Comparison of ENCODE assay signal across 25 mouse cellular contexts in the genomic region with DNA sequence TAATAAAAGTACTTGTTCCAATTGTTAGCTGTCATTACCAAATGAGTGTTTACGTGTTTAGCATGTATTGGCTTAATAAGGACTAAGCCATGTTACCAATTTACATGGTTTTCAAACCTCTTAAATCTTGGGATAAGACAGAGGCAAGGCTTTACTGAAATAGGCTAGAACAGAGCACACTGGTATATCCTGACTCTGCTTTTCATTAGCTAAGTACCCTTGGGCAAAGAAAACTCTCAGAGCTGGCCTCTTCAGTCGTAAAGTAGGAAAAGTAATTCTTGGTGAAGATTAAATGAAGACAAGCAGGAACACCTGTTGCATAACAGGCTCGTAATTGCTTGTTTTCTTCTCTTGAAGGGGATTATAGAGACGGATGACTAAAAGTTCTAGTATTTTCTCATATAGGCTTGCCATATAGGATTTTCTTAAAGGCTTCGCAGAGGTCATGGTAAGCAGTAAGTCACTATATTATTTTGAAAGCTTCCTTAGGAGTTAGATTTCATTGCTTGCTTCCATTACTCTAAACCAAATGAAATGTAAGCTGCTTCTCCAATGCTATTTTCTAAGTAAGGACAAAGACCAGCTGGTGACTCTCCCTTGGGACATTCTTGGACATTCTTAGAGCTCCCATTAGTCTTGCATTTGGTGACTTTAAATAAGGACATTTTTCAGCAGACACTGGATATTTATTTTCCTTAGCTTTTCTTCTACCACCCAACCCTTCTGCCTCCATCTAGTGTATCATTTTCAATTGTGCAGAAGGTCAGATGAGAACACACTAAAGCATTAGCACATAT. TPM values are rescaled to one million over a fixed set of nuclear protein-coding genes. Genes with fewer than 3 reads are reported as not detected.
DNase-seq lines count a peak whose midpoint lies in the region; ATAC-seq and TF ChIP-seq lines count a peak whose summit lies in the region.
"Had no signal": no experiment of that assay in that cellular context is flagged by ENCODE, and none has a peak within 500 bp of the region (broad histone marks: within the 10 kb centered on the region; RNA-seq: fewer than 3 reads in every experiment).

No protein-coding gene starts in this region.

- H3K36me3 ChIP-seq in lung, embryonic 14.5 days (ENCODE audit: insufficient read depth), result no peaks in the 10 kb centered on the region
- no peaks in the 10 kb centered on the region for H3K36me3 ChIP-seq in heart, embryonic 10.5 days
- H3K36me3 ChIP-seq: embryonic facial prominence, embryonic 15.5 days; forebrain, embryonic 10.5 days; hindbrain, embryonic 12.5 days; liver, embryonic 15.5 days; stomach, embryonic 15.5 days had no signal

- H3K27ac ChIP-seq in lung, embryonic 14.5 days (ENCODE audit: low read depth), result no peak overlapping the region
- H3K27ac ChIP-seq in heart, embryonic 10.5 days, result no peak overlapping the region
- H3K27ac ChIP-seq: embryonic facial prominence, embryonic 15.5 days; forebrain, embryonic 10.5 days; hindbrain, embryonic 12.5 days; liver, embryonic 15.5 days; stomach, embryonic 15.5 days had no signal

- no peak for TF ChIP-seq CTCF in lung, embryonic 14.5 days (IDR thresholded peaks at IDR 0.05; ENCODE audit: low read depth)

- no peak overlapping the region for H3K9ac ChIP-seq in lung, embryonic 14.5 days
- H3K9ac ChIP-seq: embryonic facial prominence, embryonic 15.5 days; hindbrain, embryonic 12.5 days; liver, embryonic 15.5 days; stomach, embryonic 15.5 days had no signal

- H3K9me3 ChIP-seq in lung, embryonic 14.5 days (ENCODE audit: low read depth, low read length), result no peaks in the 10 kb centered on the region
- H3K9me3 ChIP-seq in heart, embryonic 10.5 days, result no peaks in the 10 kb centered on the region
- H3K9me3 ChIP-seq: embryonic facial prominence, embryonic 15.5 days; forebrain, embryonic 10.5 days; hindbrain, embryonic 12.5 days; liver, embryonic 15.5 days; stomach, embryonic 15.5 days had no signal

- no peak overlapping the region for H3K4me3 ChIP-seq in lung, embryonic 14.5 days (ENCODE audit: low read depth, low read length)
- no peak overlapping the region for H3K4me3 ChIP-seq in heart, embryonic 10.5 days
- H3K4me3 ChIP-seq: embryonic facial prominence, embryonic 15.5 days; forebrain, embryonic 10.5 days; hindbrain, embryonic 12.5 days; liver, embryonic 15.5 days; stomach, embryonic 15.5 days had no signal

- no peak for ATAC-seq in lung, embryonic 14.5 days (ENCODE audit: insufficient read depth)
- ATAC-seq: forebrain, embryonic 16.5 days; lung, postnatal 0 days had no signal

- intact Hi-C loops in left cerebral cortex, postnatal 25 days (cut with DNase I), result no loop called here
- intact Hi-C loops in gastrocnemius, postnatal 14 days (cut with DNase I; ENCODE audit: low total_unique reads), result no loop called here

- H3K4me1 ChIP-seq in lung, embryonic 14.5 days (ENCODE audit: insufficient read depth), result no peaks in the 10 kb centered on the region
- H3K4me1 ChIP-seq in heart, embryonic 10.5 days, result no peaks in the 10 kb centered on the region
- H3K4me1 ChIP-seq: embryonic facial prominence, embryonic 15.5 days; hindbrain, embryonic 12.5 days; liver, embryonic 15.5 days; stomach, embryonic 15.5 days had no signal

- peak; percentile 61 for DNase-seq in heart, adult 11 months
- DNase-seq in heart, adult 9 months (ENCODE audit: low spot score in 2 of 2), result no peak
- DNase-seq in lung, embryonic 14.5 days, result peak; percentile 34
- no peak for DNase-seq in lung, postnatal 25 days (ENCODE audit: low spot score)
- DNase-seq in kidney, postnatal 10 days, result peak; percentile 55
- no peak for DNase-seq in left cerebral cortex, postnatal 25 days (ENCODE audit: low spot score in 2 of 2)
- DNase-seq in heart, embryonic 10.5 days (ENCODE audit: low spot score), result no peak
- DNase-seq in gastrocnemius, postnatal 14 days, result no peak
- DNase-seq: adrenal gland, postnatal 14 days; cerebellum, adult 2 months; cerebellum, postnatal 25 days; gastrocnemius, postnatal 25 days; liver; right cerebral cortex, adult 18-20 months; right cerebral cortex, postnatal 4 days; thymus, postnatal 4 days had no signal

- no peaks in the 10 kb centered on the region for H3K27me3 ChIP-seq in lung, embryonic 14.5 days (ENCODE audit: insufficient read depth, low read length)
- no peaks in the 10 kb centered on the region for H3K27me3 ChIP-seq in heart, embryonic 10.5 days (ENCODE audit: insufficient read depth, poor library complexity, severe bottlenecking)
- H3K27me3 ChIP-seq: embryonic facial prominence, embryonic 15.5 days; hindbrain, embryonic 12.5 days; liver, embryonic 15.5 days; stomach, embryonic 15.5 days had no signal

- H3K4me2 ChIP-seq in lung, embryonic 14.5 days, result no peak overlapping the region
- H3K4me2 ChIP-seq: embryonic facial prominence, embryonic 15.5 days; heart, embryonic 11.5 days; hindbrain, embryonic 12.5 days; liver, embryonic 15.5 days; midbrain, embryonic 11.5 days; stomach, embryonic 15.5 days had no signal

- WGBS in lung, embryonic 14.5 days, result 72% methylated on average over 5 of the region's 5 CpGs
- WGBS in heart, embryonic 10.5 days, result 79% methylated on average over 5 of the region's 5 CpGs

RNA-seq across cellular contexts. Expression of a gene that starts 36.7 kb away (rescaled TPM):
- 4.9 and 5.1 TPM in 2 replicates for polyA plus RNA-seq in lung, embryonic 14.5 days (2014; fragmentation: Nextera tagmentation; extraction: Ambion mirVana)
- 1 to 10 TPM; 8.2 to 8.8 TPM for total RNA-seq in left cerebral cortex, postnatal 25 days (2021)
- polyA plus RNA-seq in heart, embryonic 10.5 days (2016; fragmentation: Nextera tagmentation; extraction: Ambion mirVana), result 1.6 and 6.2 TPM in 2 replicates
- total RNA-seq in gastrocnemius, postnatal 14 days (2021), result under 1 TPM; 0.64 to 0.92 TPM

Comparison
In these comparisons a context has a peak if more than half of its experiments do, and no peak if none do; other contexts are left out.
1. DNase-seq: peak in heart, adult 11 months (single experiment), lung, embryonic 14.5 days (single experiment) and kidney, postnatal 10 days (single experiment); none in heart, adult 9 months (0 of 2), lung, postnatal 25 days (single experiment), left cerebral cortex, postnatal 25 days (0 of 2), heart, embryonic 10.5 days (single experiment) and gastrocnemius, postnatal 14 days (single experiment).
2. RNA of a gene that starts 36.7 kb away (total RNA-seq): 8.2 to 8.8 TPM in left cerebral cortex, postnatal 25 days; 0.64 to 0.92 TPM in gastrocnemius, postnatal 14 days; every median in the first group is over 4 times any median in the second.